Mouse (Mus musculus): Measurements from ENCODE around the gene Gm21293. TPM values are rescaled to one million over a fixed set of nuclear protein-coding genes. Genes with fewer than 3 reads are reported as not detected.
"Not testable (repeated sequence)": the region's sequence is repeated elsewhere in the genome, so short reads cannot be mapped to it uniquely, and the experiment has no call there.

Gene Gm21293
- not detected in 3 replicates for total RNA-seq (2017)

- not testable (repeated sequence) for ATAC-seq (replicated peaks; ENCODE audit: insufficient number of reproducible peaks, low FRiP score, low TSS enrichment, poor library complexity, severe bottlenecking)
Observed at GRCm38 (mm10) chr10:104142687-104143086, at the start of gene Gm21293. Gene Gm21293 (plus strand): TSS chr10:104142987.

DNA sequence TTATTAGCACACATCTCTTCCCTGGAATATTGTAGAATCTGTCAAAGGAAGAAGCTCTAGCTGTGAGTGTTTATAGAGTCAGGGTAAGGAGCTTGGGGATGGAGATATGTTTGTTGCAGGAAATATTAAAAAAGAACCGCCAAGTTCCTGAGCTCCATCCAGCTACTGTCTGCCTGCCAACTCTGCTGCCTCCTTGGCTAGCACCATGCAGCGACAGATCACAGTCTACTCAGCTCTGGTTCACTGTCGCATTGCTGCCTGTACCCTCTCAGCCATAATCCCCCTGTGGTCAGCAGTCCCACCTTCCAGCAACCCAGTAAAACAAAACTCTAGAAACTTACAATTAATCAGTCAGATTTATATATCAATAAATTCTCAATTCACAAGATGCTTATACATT, 32.7 kb upstream of the Gm21293 start:
- ATAC-seq (replicated peaks; ENCODE audit: insufficient number of reproducible peaks, low FRiP score, low TSS enrichment, poor library complexity, severe bottlenecking) = no peak

- no peak for ATAC-seq (replicated peaks; ENCODE audit: insufficient number of reproducible peaks, low FRiP score, low TSS enrichment, poor library complexity, severe bottlenecking)
Observed at GRCm38 (mm10) chr10:104118312-104118711, 24.5 kb upstream of the Gm21293 start.

DNA sequence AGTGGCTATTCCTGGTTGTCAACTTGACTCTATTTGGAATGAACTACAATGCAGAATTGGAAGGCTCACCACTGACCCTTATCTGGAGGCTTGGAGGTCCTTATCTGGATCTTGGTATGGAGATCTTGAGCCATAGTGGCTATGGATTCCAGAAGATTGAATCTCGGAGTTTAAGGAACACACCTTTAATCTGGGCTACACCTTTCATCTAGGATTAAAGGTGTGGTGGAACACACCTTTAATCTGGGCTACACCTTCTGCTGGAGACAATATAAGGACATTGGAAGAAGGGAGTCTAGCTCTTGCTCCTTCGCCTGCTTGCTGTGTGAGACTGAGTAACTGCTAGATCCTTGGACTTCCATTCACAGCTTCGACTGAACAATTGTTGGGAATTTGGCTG, 8.4 kb downstream of the Gm21293 start, which contains the start of gene Gm6763:
Gene Gm6763 (plus strand): TSS at position 301 of the 400 bp plus-strand sequence.
- not testable (repeated sequence) for ATAC-seq (replicated peaks; ENCODE audit: insufficient number of reproducible peaks, low FRiP score, low TSS enrichment, poor library complexity, severe bottlenecking)

- not testable (repeated sequence) for ATAC-seq (replicated peaks; ENCODE audit: insufficient number of reproducible peaks, low FRiP score, low TSS enrichment, poor library complexity, severe bottlenecking)
Observed at GRCm38 (mm10) chr10:104159706-104160105, 16.9 kb downstream of the Gm21293 start, which contains the start of gene Gm8764. Gene Gm8764 (plus strand): TSS chr10:104160006.

- ATAC-seq (replicated peaks; ENCODE audit: insufficient number of reproducible peaks, low FRiP score, low TSS enrichment, poor library complexity, severe bottlenecking) = not testable (repeated sequence)
Observed at GRCm38 (mm10) chr10:104168215-104168614, 25.4 kb downstream of the Gm21293 start, which contains the start of gene Gm21304. Gene Gm21304 (plus strand): TSS chr10:104168515.

- not testable (repeated sequence) for ATAC-seq (replicated peaks; ENCODE audit: insufficient number of reproducible peaks, low FRiP score, low TSS enrichment, poor library complexity, severe bottlenecking)
Observed at GRCm38 (mm10) chr10:104176724-104177123, 33.9 kb downstream of the Gm21293 start, which contains the start of gene Gm21312. Gene Gm21312 (plus strand): TSS chr10:104177024.

DNA sequence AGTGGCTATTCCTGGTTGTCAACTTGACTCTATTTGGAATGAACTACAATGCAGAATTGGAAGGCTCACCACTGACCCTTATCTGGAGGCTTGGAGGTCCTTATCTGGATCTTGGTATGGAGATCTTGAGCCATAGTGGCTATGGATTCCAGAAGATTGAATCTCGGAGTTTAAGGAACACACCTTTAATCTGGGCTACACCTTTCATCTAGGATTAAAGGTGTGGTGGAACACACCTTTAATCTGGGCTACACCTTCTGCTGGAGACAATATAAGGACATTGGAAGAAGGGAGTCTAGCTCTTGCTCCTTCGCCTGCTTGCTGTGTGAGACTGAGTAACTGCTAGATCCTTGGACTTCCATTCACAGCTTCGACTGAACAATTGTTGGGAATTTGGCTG, 42.4 kb downstream of the Gm21293 start, which contains the start of gene Gm20765:
Gene Gm20765 (plus strand): TSS at position 301 of the 400 bp plus-strand sequence.
- ATAC-seq (replicated peaks; ENCODE audit: insufficient number of reproducible peaks, low FRiP score, low TSS enrichment, poor library complexity, severe bottlenecking) = not testable (repeated sequence)

DNA sequence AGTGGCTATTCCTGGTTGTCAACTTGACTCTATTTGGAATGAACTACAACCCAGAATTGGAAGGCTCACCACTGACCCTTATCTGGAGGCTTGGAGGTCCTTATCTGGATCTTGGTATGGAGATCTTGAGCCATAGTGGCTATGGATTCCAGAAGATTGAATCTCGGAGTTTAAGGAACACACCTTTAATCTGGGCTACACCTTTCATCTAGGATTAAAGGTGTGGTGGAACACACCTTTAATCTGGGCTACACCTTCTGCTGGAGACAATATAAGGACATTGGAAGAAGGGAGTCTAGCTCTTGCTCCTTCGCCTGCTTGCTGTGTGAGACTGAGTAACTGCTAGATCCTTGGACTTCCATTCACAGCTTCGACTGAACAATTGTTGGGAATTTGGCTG, 51.0 kb downstream of the Gm21293 start, which contains the start of gene Gm4340:
Gene Gm4340 (plus strand): TSS at position 301 of the 400 bp plus-strand sequence.
- not testable (repeated sequence) for ATAC-seq (replicated peaks; ENCODE audit: insufficient number of reproducible peaks, low FRiP score, low TSS enrichment, poor library complexity, severe bottlenecking)

Other genes starting within 250 kb of the Gm21293 start
- not detected in 3 replicates for gene Gm6763, start 8.5 kb downstream of the Gm21293 start, total RNA-seq (2017)
- not detected in 3 replicates for gene Gm8764, start 17.0 kb downstream of the Gm21293 start, total RNA-seq (2017)
- not detected in 3 replicates for gene Gm21304, start 25.5 kb downstream of the Gm21293 start, total RNA-seq (2017)
- gene Gm21312, start 34.0 kb downstream of the Gm21293 start, total RNA-seq (2017) = not detected in 3 replicates
- not detected in 3 replicates for gene Gm20765, start 42.5 kb downstream of the Gm21293 start, total RNA-seq (2017)
- gene Gm4340, start 51.1 kb downstream of the Gm21293 start, total RNA-seq (2017) = not detected in 3 replicates